Mouse (Mus musculus): Measurements from ENCODE around the gene Vrk1. TPM values are rescaled to one million over a fixed set of nuclear protein-coding genes. Genes with fewer than 3 reads are reported as not detected.

The Vrk1 gene
- polyA plus RNA-seq, 1 experiment from 2014 or later: 68.3 TPM

GRCm38 (mm10) chr12:106124581-106124980, 114.6 kb downstream of the Vrk1 start:
- H3K27ac ChIP-seq (ENCODE audit: low read length): no peak overlapping the region
- ATAC-seq: no peak
- no peaks in the 10 kb centered on the region for H3K36me3 ChIP-seq (ENCODE audit: control insufficient read depth, insufficient read depth)
- H3K4me2 ChIP-seq (ENCODE audit: low read length): no peak overlapping the region
- H3K9me3 ChIP-seq (ENCODE audit: control insufficient read depth, low read length): no peaks in the 10 kb centered on the region
- H3K27me3 ChIP-seq (replicated peaks; ENCODE audit: control insufficient read depth, insufficient read depth, low read length): no peaks in the 10 kb centered on the region
- H3K4me1 ChIP-seq (replicated peaks; ENCODE audit: control insufficient read depth, insufficient read depth, low read length): peaks cover 30% of the 10 kb centered on the region
- H3K4me3 ChIP-seq (replicated peaks; ENCODE audit: low read length): no peak overlapping the region
- H3K9ac ChIP-seq (replicated peaks; ENCODE audit: low read depth, low read length): no peak overlapping the region
- WGBS: 99% methylated on average over 3 of the region's 3 CpGs

Other genes with a start within 250 kb of the Vrk1 start
- gene Papola, start 225.5 kb upstream of the Vrk1 start, polyA plus RNA-seq (2015; fragmentation: Nextera tagmentation; extraction: Ambion mirVana): 196 and 230 TPM in 2 replicates